Mouse (Mus musculus) left cerebral cortex, postnatal 10 days (tissue): ENCODE results near the gene Hoxb9. TPM values are rescaled to one million over a fixed set of nuclear protein-coding genes. Genes with fewer than 3 reads are reported as not detected.

Source experiments
- DNase-seq, 2 experiments: peaks; one replicate each; pipeline ENCODE4 v3.0.0; 2021 to 2022; ENCODE audit warnings: low spot score in 2 of 2, mixed read lengths in 1 of 2; ENCODE audit errors: extremely low spot score in 1 of 2
- intact Hi-C: fragments of 180-260 bp; cut with DNase I; formaldehyde crosslinking; loops from one replicate; pipeline ENCODE4 v1.15.1; 2025
- total RNA-seq, 2 experiments: library from RNA; stranded (reverse); gene quantifications; 2 replicates each; pipeline ENCODE4 v1.2.3; 2021

Gene Hoxb9
- total RNA-seq, 2 experiments from 2014 or later, result not detected

DNA sequence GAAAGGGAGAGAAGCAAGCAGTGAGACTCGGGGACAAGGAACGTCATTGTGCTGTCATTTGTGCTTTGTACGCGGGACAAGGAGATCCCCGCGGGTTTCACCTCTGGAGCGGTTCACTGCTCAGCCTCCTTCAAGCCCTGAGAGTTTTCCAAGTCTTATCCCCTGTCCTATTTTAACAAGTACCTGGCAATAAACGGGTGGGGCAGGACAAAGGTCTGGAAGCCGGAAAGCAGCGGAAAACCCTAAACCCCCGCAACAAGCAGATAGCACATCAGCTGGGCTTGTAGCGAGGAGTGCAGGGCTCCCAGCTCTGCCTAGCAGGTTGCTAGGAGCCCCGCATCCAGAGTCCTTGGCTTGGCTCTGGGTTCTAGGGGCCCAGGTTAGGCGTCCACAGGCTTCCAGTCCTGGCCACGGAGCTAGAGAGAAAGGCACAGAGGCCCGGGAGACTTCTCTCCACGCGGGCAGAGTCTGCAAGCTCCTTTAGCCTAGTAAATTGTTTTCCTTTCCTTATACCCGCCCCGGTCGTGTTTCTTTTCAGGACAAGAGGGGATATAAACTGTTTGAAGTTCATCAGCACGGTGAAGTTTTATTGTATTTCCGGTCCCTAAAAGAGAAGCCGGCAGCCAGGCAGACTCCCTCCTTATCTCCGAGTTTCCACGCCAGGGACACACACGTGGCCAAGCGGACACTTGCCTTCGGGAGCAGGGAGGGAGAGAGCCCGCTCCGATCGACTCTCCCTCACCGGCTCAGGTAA lies 7.4 kb upstream of the Hoxb9 start:
- no peak for DNase-seq
- intact Hi-C loops, result loop anchor here (5.0 kb wide), 1 partner anchor 62 kb away; no protein-coding TSS in a partner anchor

- no peak for DNase-seq
- intact Hi-C loops, result loop anchor here (5.0 kb wide), 1 partner anchor 62 kb away; no protein-coding TSS in a partner anchor
Measured at GRCm38 (mm10) chr11:96264390-96265020, 6.8 kb upstream of the Hoxb9 start.

DNA sequence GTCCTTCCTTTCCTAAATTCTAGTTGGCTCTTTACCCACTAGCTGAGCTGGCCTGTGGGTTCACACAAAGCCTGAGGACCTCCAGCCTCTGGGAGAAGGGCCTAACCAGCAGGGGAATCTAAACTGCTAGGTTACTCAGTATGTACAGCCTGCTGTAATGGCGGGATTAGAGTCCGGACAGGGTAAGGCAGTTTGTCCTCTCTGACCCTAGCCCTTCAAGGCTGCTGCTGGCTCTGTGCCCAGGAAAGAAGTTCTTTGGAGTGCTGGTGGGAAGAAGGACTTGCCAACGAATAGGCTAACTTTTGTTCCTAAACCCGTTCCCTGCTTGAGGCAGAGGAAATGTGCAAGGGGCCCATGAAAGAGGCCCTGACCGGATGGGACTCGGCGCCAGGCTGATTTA lies 5.3 kb upstream of the Hoxb9 start:
- DNase-seq, result no peak
- intact Hi-C loops, result no loop called here

DNA sequence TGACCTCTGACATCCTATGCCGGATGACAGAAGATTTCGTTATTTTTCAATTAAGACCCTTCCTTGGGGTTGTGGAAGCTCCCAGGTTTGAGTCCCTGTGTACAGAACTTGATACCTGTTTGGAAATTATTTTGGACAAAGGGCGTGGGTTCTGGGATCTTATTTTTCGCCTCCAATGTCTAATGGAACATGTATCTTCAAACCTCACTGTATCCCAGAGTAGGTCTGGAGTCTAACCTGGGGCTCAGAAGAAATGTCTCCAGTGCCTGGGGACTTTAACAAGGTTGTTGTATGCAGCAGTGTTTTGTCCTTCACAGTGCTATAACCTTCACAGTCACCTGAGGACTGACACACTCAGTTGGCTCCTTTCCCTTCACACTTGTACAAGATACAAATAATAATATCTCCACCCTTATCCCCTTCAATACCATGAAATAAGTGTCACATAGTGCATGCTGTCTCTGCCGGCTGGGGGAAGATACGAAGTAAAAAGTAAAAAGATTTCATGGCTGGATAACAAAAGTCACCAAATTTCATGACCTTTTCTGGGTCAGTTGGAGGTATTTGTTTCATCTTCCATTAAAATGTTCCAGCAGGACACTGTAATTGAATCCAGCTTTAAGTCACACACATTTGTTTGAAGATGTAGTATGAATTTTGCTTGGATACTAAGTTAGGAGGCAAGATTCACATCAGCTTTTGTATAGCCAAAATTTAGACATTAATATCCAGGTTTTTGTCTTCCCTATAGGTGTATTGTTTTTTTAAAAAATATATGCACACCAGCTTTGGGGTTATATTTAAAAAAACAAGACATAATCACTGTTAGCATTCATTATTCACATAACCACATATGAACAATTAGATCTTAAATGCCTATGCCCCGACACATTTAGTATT lies 4.0 kb upstream of the Hoxb9 start:
- DNase-seq, result no peak
- intact Hi-C loops, result no loop called here

GRCm38 (mm10) chr11:96268031-96268745 lies 3.1 kb upstream of the Hoxb9 start:
- DNase-seq, result no peak
- intact Hi-C loops, result no loop called here

DNA sequence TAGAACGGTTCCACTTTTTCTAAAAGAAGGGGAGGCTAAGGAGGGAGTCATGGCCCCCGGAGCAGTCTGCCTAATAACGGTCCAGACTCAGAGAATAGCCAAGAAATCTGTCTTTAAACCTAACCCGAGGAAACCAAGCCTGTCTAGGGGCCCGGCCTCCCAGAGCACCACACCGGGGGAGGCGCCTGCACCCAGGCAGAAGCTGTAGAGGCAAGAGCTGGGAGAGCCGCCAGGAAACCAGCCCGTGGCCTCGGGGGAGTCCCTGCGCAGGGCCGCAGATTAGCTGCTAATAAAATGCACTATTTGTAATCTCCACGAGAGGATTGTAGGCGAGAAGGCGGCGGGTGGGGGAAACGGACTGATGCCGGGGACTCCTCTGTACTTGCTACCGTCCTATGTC lies 1.4 kb upstream of the Hoxb9 start:
- no peak for DNase-seq
- intact Hi-C loops, result loop anchor here (10.0 kb wide), 1 partner anchor 755 kb away; the partner anchor contains the start of gene Scrn2

DNA sequence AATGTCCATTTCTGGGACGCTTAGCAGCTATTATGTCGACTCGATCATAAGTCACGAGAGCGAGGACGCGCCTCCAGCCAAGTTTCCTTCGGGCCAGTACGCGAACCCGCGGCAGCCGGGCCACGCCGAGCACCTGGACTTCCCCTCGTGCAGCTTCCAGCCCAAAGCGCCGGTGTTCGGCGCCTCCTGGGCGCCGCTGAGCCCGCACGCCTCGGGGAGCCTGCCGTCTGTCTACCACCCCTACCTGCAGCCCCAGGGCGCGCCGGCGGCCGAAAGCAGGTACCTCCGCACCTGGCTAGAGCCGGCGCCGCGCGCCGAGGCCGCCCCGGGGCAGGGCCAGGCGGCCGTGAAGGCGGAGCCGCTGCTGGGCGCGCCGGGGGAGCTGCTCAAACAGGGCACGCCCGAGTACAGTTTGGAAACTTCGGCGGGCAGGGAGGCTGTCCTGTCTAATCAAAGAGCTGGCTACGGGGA lies 319 bp downstream of the Hoxb9 start:
- DNase-seq, result no peak
- intact Hi-C loops, result loop anchor here (10.0 kb wide), 1 partner anchor 753 kb away; the partner anchor contains the start of gene Scrn2

DNA sequence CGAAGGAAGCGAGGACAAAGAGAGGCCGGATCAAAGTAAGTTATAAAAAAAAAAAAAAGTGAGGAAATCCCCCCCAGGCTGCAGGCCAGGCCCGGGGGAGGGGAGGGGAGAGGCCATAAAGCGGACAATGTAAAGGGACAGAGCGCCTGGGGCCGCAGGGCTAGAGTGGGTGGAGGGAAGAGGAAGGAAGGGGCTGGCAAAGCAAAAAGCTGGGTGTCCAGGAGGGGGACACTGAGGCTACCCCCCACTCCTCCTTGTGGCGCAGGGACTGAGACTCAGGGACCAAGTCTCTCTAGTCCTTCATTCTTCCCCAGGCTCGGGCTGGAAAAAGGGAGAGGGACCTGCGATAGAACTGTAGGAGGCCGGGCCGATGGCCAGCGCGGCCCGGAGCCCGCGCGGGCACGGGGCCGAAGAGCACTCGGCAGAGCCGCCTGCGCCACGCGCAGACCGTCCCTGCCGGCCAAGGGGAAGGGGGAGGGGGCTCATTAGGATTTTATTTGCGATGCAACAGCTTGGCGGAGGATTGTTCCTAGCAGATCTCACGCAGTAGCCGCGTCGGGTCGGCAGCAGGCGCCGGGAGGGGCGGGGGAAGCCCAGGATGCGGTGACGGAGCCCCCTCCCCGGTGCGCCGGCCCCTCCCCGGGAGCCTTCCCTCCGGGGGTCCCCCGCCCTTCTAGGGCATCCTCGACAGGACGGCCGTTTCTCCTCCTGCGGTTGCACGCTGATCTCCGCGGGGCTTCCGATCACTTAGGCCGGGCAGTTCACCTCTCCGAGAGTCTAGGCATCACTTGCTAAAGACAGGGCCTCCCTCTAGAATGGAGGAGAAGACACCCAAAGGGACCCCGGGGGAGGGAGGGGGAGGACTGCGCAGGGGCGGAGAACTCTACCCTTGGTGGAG lies 1.0 kb downstream of the Hoxb9 start:
- DNase-seq, result no peak
- intact Hi-C loops, result loop anchor here (10.0 kb wide), 1 partner anchor 753 kb away; the partner anchor contains the start of gene Scrn2

DNA sequence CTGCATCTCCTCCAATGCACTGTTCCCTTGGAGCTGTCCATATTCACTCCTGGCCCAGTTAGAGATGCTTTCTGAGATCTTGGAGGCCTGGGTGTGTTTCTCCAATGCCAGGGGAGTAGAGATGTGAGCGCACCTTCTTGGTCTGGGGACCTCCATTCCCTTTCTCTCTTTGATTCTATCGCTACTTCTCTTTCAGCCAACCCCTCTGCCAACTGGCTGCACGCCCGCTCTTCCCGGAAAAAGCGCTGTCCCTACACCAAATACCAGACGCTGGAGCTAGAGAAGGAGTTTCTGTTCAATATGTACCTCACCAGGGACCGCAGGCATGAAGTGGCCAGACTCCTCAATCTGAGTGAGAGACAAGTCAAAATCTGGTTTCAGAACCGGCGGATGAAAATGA lies 3.2 kb downstream of the Hoxb9 start:
- intact Hi-C loops, result loop anchor here (10.0 kb wide), 1 partner anchor 750 kb away; the partner anchor contains the start of gene Scrn2
- DNase-seq, result no peak

DNA sequence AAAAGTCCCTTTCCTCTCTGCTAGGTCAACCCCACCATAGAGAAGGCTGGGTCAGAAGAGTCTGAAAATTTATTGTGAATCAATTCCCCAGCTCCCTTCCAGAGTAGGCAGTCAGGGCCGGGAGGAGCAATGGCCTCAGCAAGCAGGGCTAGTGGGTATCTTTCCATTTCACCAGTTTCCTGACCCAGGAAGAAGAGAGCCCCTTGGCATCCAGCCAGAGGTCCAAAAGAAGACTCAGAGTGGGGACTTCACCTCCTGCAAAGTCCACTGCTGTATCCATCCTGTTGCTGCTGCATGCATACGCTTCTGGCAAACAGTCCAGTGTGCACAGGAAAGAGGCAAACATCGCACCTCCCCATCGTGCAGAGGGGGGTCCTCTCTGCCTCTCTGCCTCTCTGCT lies 4.6 kb downstream of the Hoxb9 start:
- intact Hi-C loops, result loop anchor here (5.0 to 10.0 kb wide), 2 partner anchors 346 to 749 kb away; partner anchors contain the start of gene Scrn2
- no peak for DNase-seq

GRCm38 (mm10) chr11:96277151-96278044 lies 6.1 kb downstream of the Hoxb9 start:
- no peak for DNase-seq
- intact Hi-C loops, result loop anchor here (2.0 to 10.0 kb wide), 3 partner anchors 273 to 747 kb away; partner anchors contain the start of gene Scrn2

GRCm38 (mm10) chr11:96278324-96278723 lies 7.1 kb downstream of the Hoxb9 start:
- intact Hi-C loops, result loop anchor here (2.0 to 10.0 kb wide), 3 partner anchors 272 to 746 kb away; partner anchors contain the start of gene Scrn2
- DNase-seq, result no peak

DNA sequence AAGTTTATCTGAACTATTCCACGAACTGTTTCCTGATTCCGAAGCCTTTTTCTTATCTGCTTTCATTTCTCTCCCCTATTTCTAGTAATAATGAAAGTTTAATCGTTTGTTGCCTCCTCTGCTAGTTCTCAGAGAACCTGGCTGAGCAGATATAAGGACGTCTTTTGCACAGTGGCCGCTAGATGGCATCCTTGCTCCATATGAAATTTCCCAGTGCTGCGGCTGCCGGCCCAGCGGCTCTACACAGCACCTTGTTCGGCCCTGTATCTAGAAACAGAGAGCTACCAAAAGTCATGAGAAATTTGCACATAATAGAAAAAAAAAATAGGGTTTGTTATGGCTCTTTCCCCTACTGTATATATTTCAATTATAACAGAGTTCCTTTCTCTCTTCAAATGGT lies 7.5 kb downstream of the Hoxb9 start:
- intact Hi-C loops, result loop anchor here (2.0 to 10.0 kb wide), 3 partner anchors 272 to 746 kb away; partner anchors contain the start of gene Scrn2

GRCm38 (mm10) chr11:96279421-96280233 lies 8.4 kb downstream of the Hoxb9 start:
- no peak for DNase-seq
- intact Hi-C loops, result loop anchor here (2.0 to 10.0 kb wide), 7 partner anchors 271 to 745 kb away; partner anchors contain the start of genes Igf2bp1 and Scrn2

More for the DNA sequence above, 7.5 kb downstream of the Hoxb9 start:
- peak; percentile 77 to 79 for DNase-seq
